Mouse (Mus musculus): Measurements from ENCODE around the gene Grid2. TPM values are rescaled to one million over a fixed set of nuclear protein-coding genes. Genes with fewer than 3 reads are reported as not detected.

Gene Grid2
- polyA plus RNA-seq, 1 experiment, result not detected

- Histone ChIP-seq H3K27ac (replicated peaks; ENCODE audit: low read depth, low read length) (no peak overlapping the region), H3K4me3 (ENCODE audit: insufficient read depth, low read depth, low read length) (no peak overlapping the region)
These were observed 1352.3 kb downstream of the Grid2 start for GRCm38 (mm10) chr6:64607942-64608341.

DNA sequence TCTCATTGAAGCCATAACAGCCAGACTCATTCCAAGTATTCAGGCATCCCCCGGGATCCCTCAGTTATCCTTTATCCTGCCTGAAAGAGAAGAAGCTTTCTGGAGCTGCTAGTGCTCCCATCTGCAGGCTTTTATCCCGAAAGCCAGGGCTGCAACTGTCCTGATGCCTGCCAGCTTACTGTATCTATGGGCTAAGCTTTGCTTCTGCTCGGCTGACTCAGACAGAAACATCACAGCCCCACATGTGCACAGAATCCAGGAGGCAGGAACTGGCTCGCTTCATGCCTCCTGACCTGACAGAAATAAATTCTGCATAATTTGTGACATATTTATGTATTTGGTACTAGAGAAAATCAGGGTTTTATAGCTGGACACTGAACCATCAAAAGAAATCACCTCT is 1361.2 kb downstream of the Grid2 start:
- H3K27ac ChIP-seq (replicated peaks; ENCODE audit: low read depth, low read length), result peak overlapping the region; percentile 63
- H3K4me3 ChIP-seq (ENCODE audit: insufficient read depth, low read depth, low read length), result no peak overlapping the region
- H3K4me1 ChIP-seq (ENCODE audit: control insufficient read depth, insufficient read depth, insufficient read length, low read length), result peaks cover 3% of the 10 kb centered on the region; the same call in 1 of the 2 replicates

More at GRCm38 (mm10) chr6:64607942-64608341, 1352.3 kb downstream of the Grid2 start:
- no peaks in the 10 kb centered on the region for H3K4me1 ChIP-seq (ENCODE audit: control insufficient read depth, insufficient read depth, insufficient read length, low read length)

- peaks cover 3% of the 10 kb centered on the region; the same call in 1 of the 2 replicates for H3K4me1 ChIP-seq (ENCODE audit: control insufficient read depth, insufficient read depth, insufficient read length, low read length)
- H3K4me3 ChIP-seq (ENCODE audit: insufficient read depth, low read depth, low read length), result no peak overlapping the region
- peak overlapping the region; percentile 63 for H3K27ac ChIP-seq (replicated peaks; ENCODE audit: low read depth, low read length)
These were observed 1361.9 kb downstream of the Grid2 start for GRCm38 (mm10) chr6:64617417-64618135.

- H3K27ac ChIP-seq (replicated peaks; ENCODE audit: low read depth, low read length), result no peak overlapping the region
- no peak overlapping the region for H3K4me3 ChIP-seq (ENCODE audit: insufficient read depth, low read depth, low read length)
- H3K4me1 ChIP-seq (ENCODE audit: control insufficient read depth, insufficient read depth, insufficient read length, low read length), result no peaks in the 10 kb centered on the region
These were observed 1367.7 kb downstream of the Grid2 start for GRCm38 (mm10) chr6:64623404-64623803.

DNA sequence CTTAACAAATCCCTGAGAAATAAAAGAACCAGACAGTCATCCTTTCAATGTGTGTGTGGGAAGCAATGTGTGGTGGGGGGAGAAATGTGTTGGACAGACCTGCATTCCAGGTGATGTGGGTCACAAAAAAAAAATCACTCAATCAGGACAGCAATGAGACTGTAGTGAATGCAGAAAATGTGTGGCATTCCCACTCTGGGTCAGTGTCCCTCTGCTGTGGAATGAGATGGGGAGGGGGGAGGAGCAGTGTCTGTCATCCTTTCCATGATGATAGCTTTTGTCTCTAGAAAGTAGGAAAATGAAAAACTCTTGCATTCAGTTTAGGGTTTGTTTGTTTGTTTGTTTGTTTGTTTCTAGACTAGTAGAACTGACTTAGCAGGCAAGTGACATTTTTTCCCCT is 1392.0 kb downstream of the Grid2 start:
- no peaks in the 10 kb centered on the region for H3K4me1 ChIP-seq (ENCODE audit: control insufficient read depth, insufficient read depth, insufficient read length, low read length)
- no peak overlapping the region for H3K27ac ChIP-seq (replicated peaks; ENCODE audit: low read depth, low read length)
- no peak overlapping the region for H3K4me3 ChIP-seq (ENCODE audit: insufficient read depth, low read depth, low read length)

- Histone ChIP-seq H3K4me3 (ENCODE audit: insufficient read depth, low read depth, low read length) (no peak overlapping the region), H3K4me1 (ENCODE audit: control insufficient read depth, insufficient read depth, insufficient read length, low read length) (no peaks in the 10 kb centered on the region), H3K27ac (replicated peaks; ENCODE audit: low read depth, low read length) (no peak overlapping the region)
These were observed 1392.5 kb downstream of the Grid2 start for GRCm38 (mm10) chr6:64648196-64648595.

DNA sequence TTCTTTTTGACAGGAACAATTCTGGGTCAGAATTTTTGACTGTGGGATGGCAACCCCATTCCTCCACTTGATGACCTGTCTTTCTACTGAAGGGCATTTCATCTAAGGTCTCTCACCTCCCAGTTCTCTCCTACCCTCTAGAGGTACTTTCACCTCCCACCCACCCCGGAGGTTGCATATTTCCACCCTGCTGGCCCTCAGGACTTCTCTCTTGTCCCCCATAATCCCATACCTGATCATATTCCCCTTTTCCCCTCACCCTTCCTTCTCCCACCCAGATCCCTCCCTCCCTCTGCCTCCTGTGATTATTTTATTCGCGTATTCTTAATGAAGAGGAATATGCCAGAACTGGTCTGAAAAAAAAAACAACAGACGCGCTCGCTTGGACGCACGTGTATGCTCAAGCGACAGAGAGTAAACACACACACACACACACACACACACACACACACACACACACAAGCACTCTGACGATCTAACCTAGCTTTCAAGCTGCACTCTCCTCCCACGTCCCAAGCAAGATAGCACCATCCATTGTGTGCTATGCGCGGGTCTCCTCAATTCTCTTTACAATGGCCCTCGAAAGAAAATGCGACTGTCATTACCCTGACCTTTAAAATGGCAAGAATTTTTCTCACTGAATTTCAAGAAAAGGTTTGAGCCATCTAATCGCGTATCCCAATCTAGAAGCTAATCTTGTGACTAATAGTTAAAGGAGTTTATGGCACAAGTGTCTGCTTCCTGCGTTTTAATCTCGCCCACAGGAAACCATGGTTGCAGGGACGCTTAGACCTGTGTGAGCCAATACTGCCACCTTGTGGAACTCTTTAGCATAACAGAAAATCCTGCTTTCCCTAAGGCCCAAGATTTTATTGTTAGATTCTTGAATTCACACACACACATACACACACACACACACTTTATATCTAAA is 1393.9 kb downstream of the Grid2 start:
- peak overlapping the region; percentile 36 for H3K4me3 ChIP-seq (ENCODE audit: insufficient read depth, low read depth, low read length)
- no peaks in the 10 kb centered on the region for H3K4me1 ChIP-seq (ENCODE audit: control insufficient read depth, insufficient read depth, insufficient read length, low read length)

GRCm38 (mm10) chr6:64650765-64651164 is 1395.1 kb downstream of the Grid2 start:
- Histone ChIP-seq H3K27ac (replicated peaks; ENCODE audit: low read depth, low read length) (no peak overlapping the region), H3K4me3 (ENCODE audit: insufficient read depth, low read depth, low read length) (no peak overlapping the region), H3K4me1 (ENCODE audit: control insufficient read depth, insufficient read depth, insufficient read length, low read length) (no peaks in the 10 kb centered on the region)

More for the DNA sequence above, 1393.9 kb downstream of the Grid2 start:
- H3K27ac ChIP-seq (replicated peaks; ENCODE audit: low read depth, low read length), result no peak overlapping the region

DNA sequence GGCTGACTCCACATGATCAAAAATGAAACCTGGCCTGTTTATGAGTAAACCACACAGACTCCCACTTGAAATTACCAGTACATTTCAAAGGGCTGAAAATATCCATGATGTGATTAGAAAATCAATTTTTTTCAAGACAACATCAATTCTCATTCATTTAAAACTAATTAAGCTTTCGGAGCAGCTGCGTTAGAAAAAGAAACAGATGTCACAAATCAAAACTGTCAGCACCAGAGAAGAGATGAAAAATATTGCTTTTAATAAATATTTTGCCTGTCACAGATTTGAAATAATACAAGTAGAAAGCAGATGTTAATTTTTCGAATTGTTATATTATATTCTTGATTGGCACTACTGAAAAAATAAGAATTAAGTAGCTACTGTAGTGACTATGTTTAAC is 1415.3 kb downstream of the Grid2 start:
- no peak overlapping the region for H3K4me3 ChIP-seq (ENCODE audit: insufficient read depth, low read depth, low read length)
- no peak overlapping the region for H3K27ac ChIP-seq (replicated peaks; ENCODE audit: low read depth, low read length)
- no peaks in the 10 kb centered on the region for H3K4me1 ChIP-seq (ENCODE audit: control insufficient read depth, insufficient read depth, insufficient read length, low read length)

DNA sequence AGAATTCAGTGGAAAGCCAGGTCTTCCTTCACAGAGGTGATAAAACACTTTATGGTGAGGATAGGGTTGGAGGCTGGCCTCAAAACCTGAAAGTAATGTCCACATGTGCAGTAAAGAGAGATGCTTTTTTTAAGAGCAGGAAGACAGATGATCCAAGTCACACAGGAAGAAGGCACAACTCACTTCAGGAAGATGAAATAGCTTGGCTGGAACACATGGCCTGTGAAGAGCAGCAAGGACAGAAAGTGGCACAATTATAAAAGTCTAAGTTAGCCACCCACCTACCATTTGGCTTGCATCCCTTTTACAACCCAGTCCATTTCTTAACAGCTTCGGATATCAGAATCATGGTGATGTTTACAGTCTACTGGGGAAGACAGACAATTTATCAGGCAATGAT is 1423.1 kb downstream of the Grid2 start:
- H3K4me1 ChIP-seq (ENCODE audit: control insufficient read depth, insufficient read depth, insufficient read length, low read length), result no peaks in the 10 kb centered on the region
- no peak overlapping the region for H3K27ac ChIP-seq (replicated peaks; ENCODE audit: low read depth, low read length)
- H3K4me3 ChIP-seq (ENCODE audit: insufficient read depth, low read depth, low read length), result no peak overlapping the region

- Histone ChIP-seq H3K27ac (replicated peaks; ENCODE audit: low read depth, low read length) (no peak overlapping the region), H3K4me3 (ENCODE audit: insufficient read depth, low read depth, low read length) (no peak overlapping the region), H3K4me1 (ENCODE audit: control insufficient read depth, insufficient read depth, insufficient read length, low read length) (no peaks in the 10 kb centered on the region)
These were observed 1428.3 kb downstream of the Grid2 start for GRCm38 (mm10) chr6:64683974-64684373.

DNA sequence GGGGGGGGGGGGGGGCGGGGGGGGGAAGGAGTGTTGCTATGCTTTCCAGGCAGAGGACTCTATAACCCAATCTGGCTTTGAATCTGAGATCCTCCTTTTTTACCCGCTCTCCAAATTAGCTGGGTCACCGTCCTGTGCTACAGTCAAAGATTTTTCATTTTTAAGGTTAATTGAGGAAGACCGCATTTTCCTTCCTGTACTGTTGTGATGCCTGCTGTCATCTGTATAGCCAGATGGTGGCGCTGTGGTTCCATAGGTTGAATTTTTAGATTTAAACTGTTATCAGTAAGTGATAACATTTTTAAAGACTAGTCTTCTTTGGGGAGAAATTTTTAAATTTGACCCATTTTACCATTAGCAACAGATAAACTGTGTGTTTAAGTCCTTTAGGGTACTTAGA is 1429.3 kb downstream of the Grid2 start:
- Histone ChIP-seq H3K27ac (replicated peaks; ENCODE audit: low read depth, low read length) (no peak overlapping the region), H3K4me3 (ENCODE audit: insufficient read depth, low read depth, low read length) (no peak overlapping the region)

GRCm38 (mm10) chr6:64688181-64688944 is 1432.7 kb downstream of the Grid2 start:
- Histone ChIP-seq H3K4me1 (ENCODE audit: control insufficient read depth, insufficient read depth, insufficient read length, low read length) (no peaks in the 10 kb centered on the region), H3K27ac (replicated peaks; ENCODE audit: low read depth, low read length) (no peak overlapping the region), H3K4me3 (ENCODE audit: insufficient read depth, low read depth, low read length) (no peak overlapping the region)

More for the DNA sequence above, 1429.3 kb downstream of the Grid2 start:
- H3K4me1 ChIP-seq (ENCODE audit: control insufficient read depth, insufficient read depth, insufficient read length, low read length), result no peaks in the 10 kb centered on the region

DNA sequence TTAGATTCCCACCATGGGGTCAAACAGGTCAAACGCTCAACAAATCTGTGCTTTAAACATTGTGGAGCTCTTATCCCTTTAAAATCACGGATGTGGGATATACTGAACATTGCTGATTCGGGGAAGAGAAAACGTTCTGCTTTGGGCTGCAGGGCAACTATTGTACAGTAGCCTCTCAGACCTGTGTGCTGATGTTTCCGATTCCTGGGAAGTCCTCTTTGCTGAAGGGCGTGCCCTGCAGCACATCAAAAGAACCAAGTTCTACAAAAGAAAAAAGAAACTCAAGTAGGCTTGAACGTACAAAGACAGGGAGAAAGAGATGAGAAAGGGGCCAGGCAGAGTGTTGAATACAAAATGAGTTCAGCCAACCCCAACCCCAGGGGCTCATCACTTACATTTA is 1439.0 kb downstream of the Grid2 start:
- no peak overlapping the region for H3K27ac ChIP-seq (replicated peaks; ENCODE audit: low read depth, low read length)
- no peaks in the 10 kb centered on the region for H3K4me1 ChIP-seq (ENCODE audit: control insufficient read depth, insufficient read depth, insufficient read length, low read length)
- no peak overlapping the region for H3K4me3 ChIP-seq (ENCODE audit: insufficient read depth, low read depth, low read length)

- Histone ChIP-seq H3K4me1 (ENCODE audit: control insufficient read depth, insufficient read depth, insufficient read length, low read length) (no peaks in the 10 kb centered on the region), H3K4me3 (ENCODE audit: insufficient read depth, low read depth, low read length) (no peak overlapping the region), H3K27ac (replicated peaks; ENCODE audit: low read depth, low read length) (no peak overlapping the region)
These were observed 1448.0 kb downstream of the Grid2 start for GRCm38 (mm10) chr6:64703659-64704058.
